Mouse (Mus musculus): ENCODE measurements at regions not wholly inside any gene's neighbourhood (a gene's known extent, or its start where the extent isn't known, plus 50 kb on each side); places are given as distances from the start of the nearest gene placed in this dataset.
A peak's percentile ranks its signal among the peaks of the same experiment; 100 is the strongest.

- no peaks in the 10 kb centered on the region for H3K9me3 ChIP-seq (ENCODE audit: low read length)
- H3K27me3 ChIP-seq (ENCODE audit: insufficient read depth, low read length): no peaks in the 10 kb centered on the region
- H3K4me2 ChIP-seq (ENCODE audit: low read depth, low read length): no peak overlapping the region
- H3K4me1 ChIP-seq (ENCODE audit: insufficient read depth): no peaks in the 10 kb centered on the region
- TF ChIP-seq EP300 (IDR thresholded peaks at IDR 0.05; ENCODE audit: low read depth): no peak
- TF ChIP-seq CTCF (IDR thresholded peaks at IDR 0.05; ENCODE audit: low read depth): peak; percentile 69
- no peak overlapping the region for H3K9ac ChIP-seq (replicated peaks)
- DNase-seq (no peak), ATAC-seq (no peak)
- H3K4me3 ChIP-seq (ENCODE audit: low read depth, low read length): no peak overlapping the region
- no peaks in the 10 kb centered on the region for H3K36me3 ChIP-seq (replicated peaks; ENCODE audit: insufficient read depth, low read length)
- no peak overlapping the region for H3K27ac ChIP-seq (ENCODE audit: low read depth)
- WGBS (ENCODE audit: insufficient replicate concordance): 42% methylated on average over 3 of the region's 3 CpGs
These were observed 52.7 kb upstream of the Pdc start for GRCm38 (mm10) chr1:150266502-150266901.

DNA sequence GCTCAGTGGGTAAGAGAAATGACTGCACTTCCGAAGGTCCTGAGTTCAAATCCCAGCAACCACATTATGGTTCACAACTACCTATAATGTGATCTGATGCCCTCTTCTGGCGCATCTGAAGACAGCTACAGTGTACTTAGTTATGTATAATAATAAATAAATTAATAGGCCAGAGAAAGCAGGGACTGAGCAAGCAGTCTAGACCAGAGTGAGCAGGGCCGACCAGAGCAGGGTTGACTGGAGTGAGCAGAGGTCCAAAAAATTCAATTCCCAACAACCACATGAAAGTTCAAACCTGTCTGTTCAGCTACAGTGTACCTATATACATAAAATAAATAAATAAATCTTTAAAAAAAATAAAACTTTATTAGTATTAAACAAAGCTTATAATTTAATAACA is 52.2 kb upstream of the Pdc start:
- H3K4me2 ChIP-seq (ENCODE audit: low read depth, low read length): no peak overlapping the region
- no peak overlapping the region for H3K9ac ChIP-seq (replicated peaks)
- no peak overlapping the region for H3K27ac ChIP-seq (ENCODE audit: low read depth)
- 67% methylated on average over 3 of the region's 3 CpGs for WGBS (ENCODE audit: insufficient replicate concordance)
- H3K36me3 ChIP-seq (replicated peaks; ENCODE audit: insufficient read depth, low read length): no peaks in the 10 kb centered on the region
- H3K4me3 ChIP-seq (ENCODE audit: low read depth, low read length): no peak overlapping the region
- H3K9me3 ChIP-seq (ENCODE audit: low read length): no peaks in the 10 kb centered on the region
- H3K4me1 ChIP-seq (ENCODE audit: insufficient read depth): no peaks in the 10 kb centered on the region
- DNase-seq: no peak
- H3K27me3 ChIP-seq (ENCODE audit: insufficient read depth, low read length): no peaks in the 10 kb centered on the region
- no peak for ATAC-seq
- TF ChIP-seq EP300 (IDR thresholded peaks at IDR 0.05; ENCODE audit: low read depth): no peak
- no peak for TF ChIP-seq CTCF (IDR thresholded peaks at IDR 0.05; ENCODE audit: low read depth)

All from liver, postnatal 0 days (tissue).